Mouse (Mus musculus): ENCODE data around the gene Ubiad1. TPM values are rescaled to one million over a fixed set of nuclear protein-coding genes. Genes with fewer than 3 reads are reported as not detected.

Gene Ubiad1
- total RNA-seq, 2 experiments from 2014 or later = 9.5 to 16.8 TPM

DNA sequence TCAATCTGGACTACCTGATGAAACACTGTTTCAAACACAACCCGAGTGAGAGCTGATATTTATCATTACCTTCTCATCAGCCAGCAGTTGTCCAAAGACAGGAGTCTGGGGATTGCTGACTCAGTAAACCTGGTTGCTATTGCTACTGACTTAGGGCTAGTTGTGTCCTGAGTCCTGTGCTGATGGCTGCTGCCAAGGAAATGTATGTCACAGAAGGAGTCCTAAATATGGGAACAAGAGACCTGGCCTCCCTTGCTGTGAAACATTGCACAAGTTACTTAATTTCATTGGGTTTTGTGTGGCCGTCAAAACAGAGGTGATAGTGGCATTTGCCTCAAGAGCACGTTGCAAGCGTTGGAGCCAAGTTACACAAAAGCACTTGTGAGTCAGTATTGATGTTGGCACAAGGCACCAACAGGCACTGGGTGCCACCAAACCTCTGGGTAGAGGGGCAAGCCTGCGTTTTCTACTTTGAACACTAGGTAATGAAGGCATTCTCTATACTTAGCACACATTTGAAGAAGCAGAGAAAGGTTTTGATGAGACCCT lies 11.0 kb upstream of the Ubiad1 start:
- no peak for ATAC-seq (replicated peaks; ENCODE audit: poor library complexity, severe bottlenecking)

- no peak for ATAC-seq (replicated peaks; ENCODE audit: poor library complexity, severe bottlenecking)
Measured at GRCm38 (mm10) chr4:148453707-148454106, 9.1 kb upstream of the Ubiad1 start.

DNA sequence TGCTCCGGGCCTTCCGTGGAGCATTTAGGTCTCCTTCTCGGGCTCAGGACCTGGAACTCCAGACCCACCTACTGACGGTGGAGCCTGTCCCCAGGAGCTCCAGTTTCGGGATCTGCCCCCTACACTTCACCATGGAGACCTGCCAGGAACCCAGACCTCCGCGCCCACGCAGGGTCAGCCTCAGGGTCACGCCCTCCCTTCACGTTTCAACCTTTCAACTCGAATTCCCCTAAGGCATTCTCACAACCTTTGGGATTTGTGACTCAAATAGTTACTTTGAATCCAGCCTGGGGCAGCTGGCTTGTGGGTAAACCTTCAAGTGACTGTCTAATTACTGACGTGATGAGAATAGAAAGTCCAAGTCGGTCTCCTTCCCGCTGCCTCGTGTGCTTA lies 4.3 kb upstream of the Ubiad1 start:
- no peak for ATAC-seq (replicated peaks; ENCODE audit: poor library complexity, severe bottlenecking)

DNA sequence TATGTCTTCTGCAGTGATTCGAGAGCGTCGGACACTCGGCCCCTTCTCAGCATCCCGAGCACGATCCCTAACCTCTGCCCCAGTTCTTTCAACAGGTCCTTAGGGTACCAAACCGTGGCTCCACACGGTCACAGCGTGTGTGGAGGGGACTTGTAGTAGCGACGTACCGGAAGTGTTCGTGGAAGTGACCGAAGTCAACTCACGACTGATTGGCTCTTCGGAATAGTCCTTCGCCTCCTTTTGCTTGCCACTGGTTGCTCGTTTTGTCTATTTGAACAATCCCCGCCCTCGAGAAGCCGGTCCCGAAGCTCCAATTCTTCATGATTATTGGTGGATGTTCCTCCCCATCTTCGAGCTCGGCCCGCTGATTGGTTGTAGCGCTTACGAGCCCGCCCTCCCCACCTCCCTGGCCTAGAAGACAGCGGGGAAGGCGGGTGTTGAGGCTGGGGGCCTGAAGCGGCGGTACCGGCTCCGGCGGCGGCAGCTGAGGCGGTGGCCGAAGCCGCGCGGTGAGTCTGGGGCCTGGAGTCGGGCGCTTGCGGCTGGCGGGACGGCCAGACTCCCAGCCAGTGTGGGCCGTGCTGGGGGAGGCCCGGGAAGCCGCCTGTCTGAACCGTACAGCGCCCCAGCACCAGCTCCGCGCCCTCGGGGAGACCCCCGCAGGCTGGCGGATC lies 3.7 kb upstream of the Ubiad1 start, which contains the start of gene Mtor:
Gene Mtor, plus strand, starts transcription at position 433 of the 674 bp plus-strand sequence.
- peak; percentile 81 for ATAC-seq (replicated peaks; ENCODE audit: poor library complexity, severe bottlenecking)

GRCm38 (mm10) chr4:148442598-148442997 lies 2.0 kb downstream of the Ubiad1 start:
- ATAC-seq (replicated peaks; ENCODE audit: poor library complexity, severe bottlenecking) = no peak

DNA sequence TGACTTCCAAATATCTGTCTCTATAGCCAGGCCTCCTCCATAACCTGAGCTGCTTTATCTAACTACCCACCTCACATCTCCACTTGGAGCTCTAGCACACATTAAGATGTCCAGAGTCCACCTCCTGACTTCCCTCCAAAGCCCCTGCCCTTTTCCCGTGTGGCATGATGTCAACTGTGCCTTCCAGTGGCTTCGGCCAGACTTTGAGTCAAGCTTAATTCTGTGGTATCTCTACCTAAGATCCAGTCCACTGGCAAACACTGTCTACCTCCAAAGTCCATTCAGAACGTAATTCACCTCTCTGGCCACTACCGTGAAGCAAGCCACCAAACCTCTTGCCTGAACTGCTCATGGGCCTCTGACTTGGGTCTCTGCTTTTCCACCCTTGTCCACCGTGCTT lies 2.6 kb downstream of the Ubiad1 start:
- ATAC-seq (replicated peaks; ENCODE audit: poor library complexity, severe bottlenecking) = no peak

DNA sequence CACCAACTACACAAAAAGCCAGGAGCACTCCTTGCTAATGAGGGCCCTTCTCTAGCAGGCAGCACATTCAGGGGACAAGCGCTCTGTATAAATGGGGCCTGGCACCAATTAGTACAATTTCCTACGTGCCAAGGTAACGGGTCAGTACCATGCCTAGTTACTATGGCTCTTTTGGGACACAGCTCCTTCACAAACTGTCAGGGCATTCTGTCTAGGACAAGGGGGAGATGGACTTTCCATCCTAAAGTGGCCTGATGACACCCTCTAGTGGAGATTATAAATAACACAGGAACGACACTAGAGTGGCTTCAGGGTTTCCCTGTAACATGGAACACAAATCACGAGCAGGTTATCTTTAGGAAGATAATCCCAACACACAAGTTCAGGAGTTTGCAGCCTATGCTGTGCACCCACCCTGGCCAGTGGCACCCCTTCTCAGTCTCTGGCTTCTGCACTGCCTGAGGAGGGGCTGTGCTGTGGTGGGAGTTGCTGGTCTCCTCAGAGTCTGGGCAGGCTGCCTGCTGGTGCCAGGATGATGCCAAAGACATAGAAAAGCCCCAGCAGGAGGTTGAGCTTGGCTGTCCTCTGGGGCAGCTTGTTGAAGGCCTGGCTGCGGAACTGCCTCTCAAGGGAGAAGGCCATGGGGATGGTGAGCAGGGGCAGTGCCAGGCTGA lies 8.8 kb downstream of the Ubiad1 start:
- no peak for ATAC-seq (replicated peaks; ENCODE audit: poor library complexity, severe bottlenecking)

DNA sequence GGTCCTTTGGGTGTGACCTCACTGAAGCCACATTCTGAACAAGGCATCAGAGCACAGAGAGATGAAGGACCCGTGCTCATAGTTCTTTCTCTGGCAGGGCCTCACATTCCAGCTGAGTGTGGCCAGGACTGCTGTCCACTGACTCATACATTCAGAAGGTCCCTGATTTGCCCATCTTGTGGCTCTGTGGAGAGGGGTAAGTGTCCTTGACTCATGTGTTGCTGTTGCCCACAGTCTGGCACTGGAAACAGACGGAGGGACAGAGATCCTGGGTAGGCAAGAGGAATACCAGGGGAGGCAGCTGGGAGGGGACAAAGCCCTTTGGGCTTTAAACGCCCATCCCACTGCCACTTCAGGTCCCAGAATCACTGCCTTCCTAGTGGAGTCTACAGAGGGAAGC lies 9.5 kb downstream of the Ubiad1 start:
- no peak for ATAC-seq (replicated peaks; ENCODE audit: poor library complexity, severe bottlenecking)

GRCm38 (mm10) chr4:148434554-148434953 lies 10.0 kb downstream of the Ubiad1 start:
- no peak for ATAC-seq (replicated peaks; ENCODE audit: poor library complexity, severe bottlenecking)

GRCm38 (mm10) chr4:148433813-148434212 lies 10.8 kb downstream of the Ubiad1 start:
- no peak for ATAC-seq (replicated peaks; ENCODE audit: poor library complexity, severe bottlenecking)

GRCm38 (mm10) chr4:148433336-148433735 lies 11.2 kb downstream of the Ubiad1 start:
- no peak for ATAC-seq (replicated peaks; ENCODE audit: poor library complexity, severe bottlenecking)

DNA sequence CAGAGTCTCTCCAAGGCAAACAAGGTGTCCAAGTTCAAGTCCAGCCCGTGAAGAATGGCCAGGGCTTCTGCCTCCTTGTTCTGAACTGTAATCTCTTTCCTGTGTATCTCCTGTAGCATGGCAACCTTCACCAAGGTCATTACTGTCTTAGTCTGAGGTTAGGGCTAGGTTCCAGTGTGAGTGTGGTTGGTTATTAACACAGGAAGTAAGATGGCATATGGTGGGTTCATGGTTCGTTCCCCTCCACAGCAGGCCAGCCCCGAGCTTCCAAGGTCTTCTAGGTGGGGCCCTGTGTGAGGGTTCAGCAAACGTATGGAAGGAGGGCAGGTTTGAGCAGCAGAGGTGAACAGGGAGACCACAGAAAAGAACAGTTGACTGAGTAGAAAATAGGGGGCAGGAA lies 12.1 kb downstream of the Ubiad1 start:
- ATAC-seq (replicated peaks; ENCODE audit: poor library complexity, severe bottlenecking) = no peak

DNA sequence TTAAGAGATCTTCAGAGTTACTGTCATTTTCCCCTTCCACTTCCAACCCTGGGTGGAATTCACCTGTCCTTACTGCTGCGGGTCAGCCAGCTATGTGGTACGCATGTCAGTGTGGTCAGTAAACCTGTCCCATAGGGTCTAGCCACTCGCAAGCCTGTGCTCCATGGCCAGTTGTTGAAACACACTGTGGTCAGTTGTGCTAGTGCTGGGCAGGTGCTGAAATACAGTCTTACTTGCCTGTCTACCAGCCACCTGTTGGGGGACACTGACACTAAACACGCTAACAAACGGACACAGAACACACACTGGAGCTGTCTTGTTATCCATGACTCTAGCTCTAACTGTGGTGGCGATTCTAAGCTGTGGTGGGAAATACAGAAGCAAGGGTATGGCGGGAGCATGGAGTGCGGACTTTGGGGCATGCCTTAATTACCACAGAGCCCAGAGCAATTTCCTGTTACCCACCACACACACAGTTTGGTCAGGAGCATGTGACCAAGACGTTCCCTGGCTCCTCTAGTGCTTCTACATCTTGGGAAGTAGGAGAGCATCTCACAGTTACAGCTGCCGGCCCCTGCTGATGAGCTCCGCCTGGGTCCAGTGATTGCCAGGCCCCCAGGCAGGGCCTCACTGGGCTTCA lies 13.6 kb downstream of the Ubiad1 start:
- peak; percentile 72 for ATAC-seq (replicated peaks; ENCODE audit: poor library complexity, severe bottlenecking)

DNA sequence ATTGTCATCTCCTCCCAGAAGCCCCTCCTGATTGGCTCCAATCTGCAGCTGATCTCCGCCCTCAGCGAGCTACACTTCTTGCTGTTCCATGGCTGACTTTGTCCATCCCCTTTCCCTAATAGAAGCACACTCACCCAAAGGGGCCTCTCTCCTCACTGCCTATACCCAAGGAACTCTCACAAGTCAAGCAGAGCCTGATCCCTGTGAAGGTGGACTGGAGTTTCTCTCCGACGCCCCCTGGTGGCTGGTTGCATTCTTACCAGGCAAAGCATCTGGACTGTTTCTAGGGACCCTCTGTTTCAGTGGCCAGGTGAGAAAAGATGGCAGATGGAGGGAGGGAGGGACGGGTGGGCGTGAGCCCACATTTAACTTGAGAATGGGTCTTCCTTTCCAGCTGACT lies 14.9 kb downstream of the Ubiad1 start:
- peak; percentile 38 for ATAC-seq (replicated peaks; ENCODE audit: poor library complexity, severe bottlenecking)

- ATAC-seq (replicated peaks; ENCODE audit: poor library complexity, severe bottlenecking) = no peak
Measured at GRCm38 (mm10) chr4:148429121-148429520, 15.4 kb downstream of the Ubiad1 start.

- ATAC-seq (replicated peaks; ENCODE audit: poor library complexity, severe bottlenecking) = no peak
Measured at GRCm38 (mm10) chr4:148428544-148428943, 16.0 kb downstream of the Ubiad1 start.

GRCm38 (mm10) chr4:148426950-148427850 lies 17.4 kb downstream of the Ubiad1 start:
- no peak for ATAC-seq (replicated peaks; ENCODE audit: poor library complexity, severe bottlenecking)

- ATAC-seq (replicated peaks; ENCODE audit: poor library complexity, severe bottlenecking) = no peak
Measured at GRCm38 (mm10) chr4:148417559-148417958, 27.0 kb downstream of the Ubiad1 start.

GRCm38 (mm10) chr4:148417074-148417526 lies 27.5 kb downstream of the Ubiad1 start:
- no peak for ATAC-seq (replicated peaks; ENCODE audit: poor library complexity, severe bottlenecking)

DNA sequence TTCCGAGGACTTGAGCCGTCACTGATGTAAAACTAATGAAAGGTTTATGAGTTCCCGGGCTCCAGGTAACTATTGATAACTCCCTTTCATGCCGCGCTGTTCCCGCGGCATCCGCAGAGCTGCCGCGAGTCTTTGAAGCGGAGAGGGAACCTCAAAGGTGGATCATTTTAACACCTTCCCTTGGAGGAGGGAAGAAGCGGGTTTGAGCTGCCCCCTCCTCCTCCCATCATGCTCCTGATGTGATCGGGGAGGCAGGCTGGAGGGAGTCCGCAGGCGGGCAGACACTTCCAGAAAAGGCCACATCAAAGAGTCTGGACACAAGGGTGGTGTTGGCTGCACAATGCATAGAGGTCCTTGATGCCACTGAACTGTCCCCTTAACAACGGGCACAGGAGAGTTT lies 29.0 kb downstream of the Ubiad1 start:
- no peak for ATAC-seq (replicated peaks; ENCODE audit: poor library complexity, severe bottlenecking)

Data from granulocyte monocyte progenitor cell, adult 5-6 weeks (primary cell).